Mouse (Mus musculus) CH12.LX (cell line): ENCODE results near the gene Ddx43. TPM values are rescaled to one million over a fixed set of nuclear protein-coding genes. Genes with fewer than 3 reads are reported as not detected.

Experiments
- DNase-seq: peaks from one replicate; pipeline ENCODE4 v3.0.0-alpha.2; 2013; ENCODE audit errors: extremely low read depth
- H3K27ac ChIP-seq: 2 replicates; pipeline ENCODE4 v1.5.1; 2012; ENCODE audit warnings: low read depth, mild to moderate bottlenecking, control low read depth, moderate library complexity; ENCODE audit not compliant: insufficient read depth
- H3K27me3 ChIP-seq: replicated peaks from 2 replicates; pipeline ENCODE3; 2012; ENCODE audit warnings: inconsistent platforms
- H3K36me3 ChIP-seq, 2 experiments: replicated peaks in 1 of 2; 2 replicates each; pipeline versions ENCODE3 to v1.6.1; 2012; ENCODE audit warnings: inconsistent platforms in 1 of 2, low read length in 1 of 2, mild to moderate bottlenecking in 1 of 2, mixed read lengths in 1 of 2, moderate library complexity in 1 of 2; ENCODE audit not compliant: control insufficient read depth in 1 of 2, insufficient read depth in 1 of 2
- H3K4me1 ChIP-seq, 2 experiments: 2 replicates each; pipeline ENCODE4 v1.6.1; 2012; ENCODE audit warnings: inconsistent platforms in 1 of 2, moderate library complexity in 1 of 2; ENCODE audit not compliant: insufficient read depth in 2 of 2, control insufficient read depth in 1 of 2
- H3K4me2 ChIP-seq: 2 replicates; pipeline ENCODE4 v1.6.1; 2012; ENCODE audit warnings: low read depth, mild to moderate bottlenecking, control low read depth; ENCODE audit not compliant: poor library complexity, insufficient read depth, severe bottlenecking
- H3K4me3 ChIP-seq, 3 experiments: fragments of 150-350 bp in 1 of 3; sonication (generic) in 1 of 3; replicated peaks in 1 of 3; 2 replicates each; pipeline versions ENCODE3 to v1.5.1; 2011 to 2012; ENCODE audit warnings: low read depth in 2 of 3, low read length in 2 of 3, mild to moderate bottlenecking in 2 of 3, moderate library complexity in 2 of 3, control low read depth in 1 of 3, improper control_type of control experiment in 1 of 3, inconsistent platforms in 1 of 3, mixed read lengths in 1 of 3; ENCODE audit not compliant: poor library complexity in 1 of 3
- H3K79me2 ChIP-seq: replicated peaks from 2 replicates; pipeline ENCODE4 v1.6.1; 2012; ENCODE audit warnings: mild to moderate bottlenecking, moderate library complexity; ENCODE audit not compliant: control insufficient read depth, poor library complexity, insufficient read depth, severe bottlenecking; ENCODE audit errors: extremely low read depth
- H3K9ac ChIP-seq: 2 replicates; pipeline ENCODE4 v1.6.1; 2012; ENCODE audit warnings: low read depth, mild to moderate bottlenecking, control low read depth, moderate library complexity; ENCODE audit not compliant: insufficient read depth
- H3K9me3 ChIP-seq: replicated peaks from 2 replicates; pipeline ENCODE3; 2012; ENCODE audit warnings: low read length, inconsistent platforms, mixed read lengths
- BHLHE40 ChIP-seq: IDR thresholded peaks from 2 replicates; pipeline ENCODE4 v1.6.1; 2011; ENCODE audit warnings: mild to moderate bottlenecking, low read depth, low read length, improper control_type of control experiment
- E2F4 ChIP-seq: IDR thresholded peaks from 2 replicates; pipeline ENCODE4 v1.6.1; 2011; ENCODE audit warnings: low read depth, low read length, improper control_type of control experiment; ENCODE audit not compliant: insufficient replicate concordance
- EP300 ChIP-seq: IDR thresholded peaks from 2 replicates; pipeline ENCODE4 v1.6.1; 2011; ENCODE audit warnings: low read length, improper control_type of control experiment
- ETS1 ChIP-seq: conservative IDR thresholded peaks from 2 replicates; pipeline ENCODE4 v1.6.1; 2012; ENCODE audit warnings: low read depth, mild to moderate bottlenecking, inconsistent platforms, low read length, improper control_type of control experiment, moderate library complexity
- JUN ChIP-seq: IDR thresholded peaks from 2 replicates; pipeline ENCODE4 v1.6.1; 2011; ENCODE audit warnings: low read depth, mild to moderate bottlenecking, low read length, improper control_type of control experiment, moderate library complexity; ENCODE audit not compliant: insufficient read depth
- MAFK ChIP-seq: IDR thresholded peaks from 2 replicates; pipeline ENCODE4 v1.6.1; 2011; ENCODE audit warnings: low read length, improper control_type of control experiment; ENCODE audit not compliant: insufficient replicate concordance
- MEF2A ChIP-seq: IDR thresholded peaks from 2 replicates; pipeline ENCODE4 v1.6.1; 2014; ENCODE audit warnings: low read depth, mild to moderate bottlenecking, inconsistent platforms, low read length, improper control_type of control experiment, borderline replicate concordance
- MXI1 ChIP-seq: IDR thresholded peaks from 2 replicates; pipeline ENCODE4 v1.6.1; 2011; ENCODE audit warnings: mild to moderate bottlenecking, low read depth, low read length, improper control_type of control experiment
- NELFE ChIP-seq: IDR thresholded peaks from 2 replicates; pipeline ENCODE4 v1.6.1; 2011; ENCODE audit warnings: low read depth, low read length, improper control_type of control experiment
- PAX5 ChIP-seq: IDR thresholded peaks from 2 replicates; pipeline ENCODE4 v1.6.1; 2012; ENCODE audit warnings: low read length, inconsistent platforms, mixed read lengths
- POLR2A ChIP-seq: IDR thresholded peaks from 2 replicates; pipeline ENCODE4 v1.6.1; 2011; ENCODE audit warnings: low read depth, mild to moderate bottlenecking, improper control_type of control experiment, low read length
- RCOR1 ChIP-seq: conservative IDR thresholded peaks from 2 replicates; pipeline ENCODE4 v1.6.1; 2012; ENCODE audit warnings: low read depth, mild to moderate bottlenecking, inconsistent platforms, low read length, improper control_type of control experiment
- SIN3A ChIP-seq: IDR thresholded peaks from 2 replicates; pipeline ENCODE4 v1.6.1; 2012; ENCODE audit warnings: low read length, improper control_type of control experiment, inconsistent platforms
- SMC3 ChIP-seq: IDR thresholded peaks from 2 replicates; pipeline ENCODE4 v1.6.1; 2011; ENCODE audit warnings: low read depth, low read length, improper control_type of control experiment
- TCF12 ChIP-seq: IDR thresholded peaks from 2 replicates; pipeline ENCODE4 v1.6.1; 2014; ENCODE audit warnings: low read depth, mild to moderate bottlenecking, inconsistent platforms, low read length, improper control_type of control experiment
- USF1 ChIP-seq: IDR thresholded peaks from 2 replicates; pipeline ENCODE4 v1.6.1; 2014; ENCODE audit warnings: low read depth, mild to moderate bottlenecking, inconsistent platforms, low read length, improper control_type of control experiment
- dilution Hi-C: fragments of 300-500 bp; cut with MboI; formaldehyde crosslinking; loops from 2 replicates; pipeline ENCODE4 v1.14.3; 2020; ENCODE audit warnings: low sequenced_read_pairs; ENCODE audit not compliant: extremely low pct_unique_long_range_greater_than_20kb, extremely low pct_ligation_motif_present
- in situ Hi-C: fragments of 300-500 bp; cut with MboI; formaldehyde crosslinking; loops from 3 replicates; pipeline ENCODE4 v1.14.3; 2019; ENCODE audit warnings: low sequenced_read_pairs, low pct_ligation_motif_present, low pct_unique_long_range_greater_than_20kb, mixed read lengths
- polyA plus RNA-seq: library from polyadenylated mRNA; unstranded; fragments of >175 nt; gene quantifications from 2 replicates; pipeline ENCODE4 v1.2.1, GENCODE M21; 2012; ENCODE audit warnings: low read depth; ENCODE audit not compliant: insufficient read length
- total RNA-seq, 2 experiments: library from RNA; depleted of rRNA; stranded (reverse); fragments of 300-350 nt in 1 of 2; fragments of >200 nt in 1 of 2; gene quantifications; 2 replicates each; pipeline ENCODE4 v1.2.3; 2012 to 2014

Gene Ddx43
- total and polyA plus RNA-seq, 3 experiments = not detected

DNA sequence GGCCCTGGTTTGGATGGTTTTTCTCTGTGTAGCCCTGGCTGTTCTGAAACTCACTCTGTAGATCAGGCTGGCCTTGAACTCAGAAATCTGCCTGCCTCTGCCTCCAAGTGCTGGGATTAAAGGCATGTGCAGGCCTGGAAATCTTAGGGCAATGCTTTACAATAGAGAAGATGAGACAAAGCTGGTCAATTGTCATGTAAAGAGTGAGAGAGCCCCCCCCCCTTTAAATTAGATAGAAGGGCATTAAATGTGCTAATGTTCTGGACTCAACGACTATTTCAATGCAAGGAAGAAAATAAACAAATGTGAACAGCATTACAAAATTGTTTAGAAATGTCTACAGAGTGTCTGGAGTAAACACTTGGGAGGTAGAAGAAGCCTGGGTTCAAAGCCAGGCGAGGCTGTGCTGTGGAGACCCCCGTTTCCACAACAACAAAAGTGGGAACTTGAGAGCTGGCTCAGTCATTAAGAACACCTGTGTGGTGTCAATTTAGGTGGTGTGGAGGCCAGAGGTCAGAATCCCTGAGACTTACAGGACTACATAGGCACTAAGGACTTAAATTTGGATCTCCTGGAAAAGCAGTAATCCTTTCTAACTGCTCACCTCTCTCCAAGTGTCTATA is 26.8 kb upstream of the Ddx43 start:
- H3K27ac ChIP-seq = no peak overlapping the region
- H3K27me3 ChIP-seq = peaks cover 29% of the 10 kb centered on the region
- no peak overlapping the region for H3K9ac ChIP-seq
- dilution Hi-C loops = no loop called here
- H3K4me3 ChIP-seq = no peak overlapping the region
- DNase-seq = no peak
- TF ChIP-seq MEF2A (no peak), BHLHE40 (no peak), RCOR1 (no peak), MAFK (no peak), USF1 (no peak), ETS1 (no peak), NELFE (no peak), PAX5 (no peak), SMC3 (no peak), EP300 (no peak), E2F4 (no peak), TCF12 (no peak), MXI1 (no peak), SIN3A (no peak), JUN (no peak)
- TF ChIP-seq, all 38 proteins: peak for 0
- in situ Hi-C loops = loop anchor here (10.0 kb wide), 1 partner anchor 166 kb away; no protein-coding TSS in a partner anchor
- Histone ChIP-seq H3K79me2 (no peaks in the 10 kb centered on the region), H3K4me2 (no peak overlapping the region), H3K4me1 (no peaks in the 10 kb centered on the region), H3K36me3 (no peaks in the 10 kb centered on the region), H3K9me3 (no peaks in the 10 kb centered on the region)

DNA sequence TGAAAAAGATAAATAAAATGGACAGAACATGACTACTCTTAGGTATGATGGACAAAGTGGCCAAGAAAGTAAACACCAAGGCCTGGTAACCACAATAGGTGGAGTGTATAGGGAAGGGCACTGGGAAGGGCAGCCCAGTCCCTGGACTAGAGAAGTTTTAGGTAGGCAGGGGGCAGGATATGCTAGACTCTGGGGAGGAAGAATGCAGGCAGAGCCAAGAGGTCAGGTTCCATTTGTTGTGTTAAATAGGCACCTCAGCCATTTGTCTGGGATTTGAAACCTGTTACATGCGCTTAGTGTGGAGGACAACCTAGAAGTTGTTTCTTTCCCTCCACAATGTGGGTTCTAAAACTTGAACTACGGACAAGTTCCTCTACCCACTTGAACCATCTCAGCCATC is 26.2 kb upstream of the Ddx43 start:
- H3K4me1 ChIP-seq = no peaks in the 10 kb centered on the region
- H3K36me3 ChIP-seq = no peaks in the 10 kb centered on the region
- H3K27ac ChIP-seq = no peak overlapping the region
- no peak overlapping the region for H3K9ac ChIP-seq
- TF ChIP-seq POLR2A = no peak
- no peaks in the 10 kb centered on the region for H3K9me3 ChIP-seq
- dilution Hi-C loops (no loop called here), in situ Hi-C loops (loop anchor here (10.0 kb wide), 1 partner anchor 165 kb away; no protein-coding TSS in a partner anchor)
- H3K79me2 ChIP-seq = no peaks in the 10 kb centered on the region
- H3K4me2 ChIP-seq = no peak overlapping the region
- no peak for DNase-seq
- H3K4me3 ChIP-seq = no peak overlapping the region
- H3K27me3 ChIP-seq = peaks cover 33% of the 10 kb centered on the region
